Mouse (Mus musculus) CD4-positive, CD25-positive, alpha-beta regulatory T cell, adult 9 weeks (primary cell): Measurements from ENCODE around the gene Glod4. TPM values are rescaled to one million over a fixed set of nuclear protein-coding genes. Genes with fewer than 3 reads are reported as not detected.

Source experiments
- polyA plus RNA-seq: library from polyadenylated mRNA; unstranded; fragments of 100-300 nt; shearing (Covaris generic); gene quantifications from one replicate; pipeline ENCODE4 v1.2.1, GENCODE M21; 2017

Glod4 gene
- polyA plus RNA-seq, result 86.0 TPM

GRCm38 (mm10) chr11:76242901-76243810 lies at the start of gene Glod4, which contains the start of gene Mrm3:
Glod4 (minus strand) TSS chr11:76243725.
Mrm3 (plus strand) TSS chr11:76243715.

GRCm38 (mm10) chr11:76217390-76217800 lies 26.1 kb downstream of the Glod4 start, which contains the start of the genes Dbil5 and Gemin4:
Dbil5 (plus strand) TSS chr11:76217608.
Gemin4 (minus strand) TSS chr11:76217664.

GRCm38 (mm10) chr11:76179495-76180145 lies 63.9 kb downstream of the Glod4 start, which contains the start of the genes Vps53 and Fam57a:
Vps53 (minus strand) TSS chr11:76179647.
Fam57a (plus strand) TSS chr11:76179671.

Other genes starting within 250 kb of the Glod4 start
- gene 1700016K19Rik, start 243.8 kb downstream of the Glod4 start, polyA plus RNA-seq, result 0.30 TPM
- 19.4 TPM for gene Rflnb, start 215.9 kb downstream of the Glod4 start, polyA plus RNA-seq
- gene Vps53, start 64.1 kb downstream of the Glod4 start, polyA plus RNA-seq, result 74.1 TPM
- gene Fam57a, start 64.1 kb downstream of the Glod4 start, polyA plus RNA-seq, result 5.7 TPM
- gene Dbil5, start 26.1 kb downstream of the Glod4 start, polyA plus RNA-seq, result not detected
- gene Gemin4, start 26.1 kb downstream of the Glod4 start, polyA plus RNA-seq, result 26.0 TPM
- gene Mrm3, start within 50 bp of the Glod4 start, polyA plus RNA-seq, result 16.3 TPM
- gene Nxn, start 155.4 kb upstream of the Glod4 start, polyA plus RNA-seq, result 0.63 TPM
- gene Timm22, start 163.2 kb upstream of the Glod4 start, polyA plus RNA-seq, result 68.3 TPM